Mouse (Mus musculus): Measurements from ENCODE around the gene Umps. TPM values are rescaled to one million over a fixed set of nuclear protein-coding genes. Genes with fewer than 3 reads are reported as not detected.

Umps gene
- polyA plus RNA-seq, 1 experiment = 2.4 TPM

DNA sequence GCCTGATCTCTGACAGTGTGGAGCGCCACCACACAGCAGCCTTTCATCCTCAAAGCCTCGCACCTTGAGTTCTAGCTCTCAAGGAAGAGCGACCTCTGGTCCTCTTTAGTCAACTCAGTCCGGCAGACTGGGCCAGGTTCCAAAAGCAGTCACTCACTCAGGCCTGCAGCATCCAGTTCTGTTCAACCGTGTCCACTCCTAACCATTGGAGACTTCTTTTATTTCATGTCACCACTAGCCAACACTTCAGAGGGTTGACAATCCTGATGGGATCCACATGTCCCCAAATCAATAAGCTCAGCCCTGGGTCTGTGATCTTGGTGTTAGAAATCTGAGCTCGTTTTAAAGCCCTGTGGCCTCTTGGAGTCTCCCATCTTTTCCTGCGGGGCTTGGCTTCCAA, 20.8 kb downstream of the Umps start:
- Histone ChIP-seq H3K4me1 (ENCODE audit: control insufficient read depth, insufficient read depth, insufficient read length, low read length) (no peaks in the 10 kb centered on the region), H3K36me3 (ENCODE audit: control insufficient read depth, insufficient read depth, low read length) (peaks cover 5% of the 10 kb centered on the region; the same call in 1 of the 2 replicates), H3K4me3 (ENCODE audit: low read depth, low read length) (no peak overlapping the region), H3K27me3 (ENCODE audit: control insufficient read depth, insufficient read depth, low read length) (no peaks in the 10 kb centered on the region), H3K27ac (ENCODE audit: insufficient read depth, low read depth, low read length) (no peak overlapping the region)
- no peak for TF ChIP-seq CTCF (IDR thresholded peaks at IDR 0.05; ENCODE audit: extremely low read depth, insufficient read length, insufficient replicate concordance, low read depth, low read length)
- no peak for TF ChIP-seq POLR2A (IDR thresholded peaks at IDR 0.05; ENCODE audit: low read depth, low read length)
- WGBS = 63% methylated on average over 7 of the region's 7 CpGs

DNA sequence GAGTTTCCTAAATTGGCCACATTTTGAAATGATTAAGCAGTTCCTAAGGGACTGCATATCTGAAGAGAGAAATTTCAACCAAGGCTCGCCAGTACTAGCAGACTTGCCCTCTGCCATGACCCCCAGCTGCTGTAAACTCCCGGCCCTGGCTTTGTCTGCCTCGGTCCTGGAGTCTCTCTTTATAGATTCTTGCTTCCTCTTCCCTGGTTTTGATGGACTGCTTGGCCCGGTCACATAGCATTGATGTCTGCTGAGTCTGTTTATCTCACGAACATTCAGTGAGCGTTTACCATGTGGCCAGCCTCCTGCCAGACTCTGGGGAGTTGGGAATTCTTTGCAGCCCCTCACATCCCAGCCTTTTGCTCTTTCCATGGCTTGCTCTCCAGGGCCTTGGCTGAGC, 22.1 kb downstream of the Umps start:
- TF ChIP-seq CTCF (IDR thresholded peaks at IDR 0.05; ENCODE audit: extremely low read depth, insufficient read length, insufficient replicate concordance, low read depth, low read length) = no peak
- no peak for TF ChIP-seq POLR2A (IDR thresholded peaks at IDR 0.05; ENCODE audit: low read depth, low read length)
- 71% methylated on average over 6 of the region's 6 CpGs for WGBS
- no peak overlapping the region for H3K4me3 ChIP-seq (ENCODE audit: low read depth, low read length)
- peaks cover 5% of the 10 kb centered on the region; the same call in 1 of the 2 replicates for H3K36me3 ChIP-seq (ENCODE audit: control insufficient read depth, insufficient read depth, low read length)
- no peak overlapping the region for H3K27ac ChIP-seq (ENCODE audit: insufficient read depth, low read depth, low read length)
- no peaks in the 10 kb centered on the region for H3K4me1 ChIP-seq (ENCODE audit: control insufficient read depth, insufficient read depth, insufficient read length, low read length)
- no peaks in the 10 kb centered on the region for H3K27me3 ChIP-seq (ENCODE audit: control insufficient read depth, insufficient read depth, low read length)

- TF ChIP-seq POLR2A (IDR thresholded peaks at IDR 0.05; ENCODE audit: low read depth, low read length) = no peak
- no peaks in the 10 kb centered on the region for H3K27me3 ChIP-seq (ENCODE audit: control insufficient read depth, insufficient read depth, low read length)
- no peak overlapping the region for H3K27ac ChIP-seq (ENCODE audit: insufficient read depth, low read depth, low read length)
- H3K4me1 ChIP-seq (ENCODE audit: control insufficient read depth, insufficient read depth, insufficient read length, low read length) = no peaks in the 10 kb centered on the region
- WGBS = 89% methylated on average over 4 of the region's 4 CpGs
- no peak overlapping the region for H3K4me3 ChIP-seq (ENCODE audit: low read depth, low read length)
- H3K36me3 ChIP-seq (ENCODE audit: control insufficient read depth, insufficient read depth, low read length) = peaks cover 5% of the 10 kb centered on the region; the same call in 1 of the 2 replicates
Measured at GRCm38 (mm10) chr16:33944126-33944525, 22.7 kb downstream of the Umps start.

DNA sequence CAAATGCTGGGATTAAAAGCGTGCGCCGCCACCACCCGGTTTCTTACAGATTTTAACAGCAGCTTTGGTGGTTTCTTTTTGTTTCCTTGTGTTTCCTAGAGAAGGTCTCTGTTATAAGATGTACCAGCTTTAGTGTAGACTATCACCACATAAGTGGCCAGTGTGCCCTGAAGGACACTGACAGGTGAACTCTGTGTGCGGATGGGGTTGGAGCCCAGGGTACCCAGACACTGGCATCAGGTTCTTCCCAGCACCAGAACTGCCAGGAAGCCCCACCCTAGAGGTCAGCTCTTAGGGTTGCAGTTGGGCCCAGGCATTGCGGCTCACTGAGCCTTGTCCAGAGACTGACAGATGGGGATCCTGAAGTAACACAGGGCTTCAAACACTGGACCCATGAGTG, 23.4 kb downstream of the Umps start:
- no peaks in the 10 kb centered on the region for H3K27me3 ChIP-seq (ENCODE audit: control insufficient read depth, insufficient read depth, low read length)
- no peak overlapping the region for H3K27ac ChIP-seq (ENCODE audit: insufficient read depth, low read depth, low read length)
- no peak overlapping the region for H3K4me3 ChIP-seq (ENCODE audit: low read depth, low read length)
- 0 out of 2 replicates have a peak, but pooled peaks cover 2% of the 10 kb centered on the region for H3K36me3 ChIP-seq (ENCODE audit: control insufficient read depth, insufficient read depth, low read length)
- TF ChIP-seq CTCF (IDR thresholded peaks at IDR 0.05; ENCODE audit: extremely low read depth, insufficient read length, insufficient replicate concordance, low read depth, low read length) = no peak
- no peak for TF ChIP-seq POLR2A (IDR thresholded peaks at IDR 0.05; ENCODE audit: low read depth, low read length)
- H3K4me1 ChIP-seq (ENCODE audit: control insufficient read depth, insufficient read depth, insufficient read length, low read length) = no peaks in the 10 kb centered on the region
- 96% methylated on average over 6 of the region's 6 CpGs for WGBS

DNA sequence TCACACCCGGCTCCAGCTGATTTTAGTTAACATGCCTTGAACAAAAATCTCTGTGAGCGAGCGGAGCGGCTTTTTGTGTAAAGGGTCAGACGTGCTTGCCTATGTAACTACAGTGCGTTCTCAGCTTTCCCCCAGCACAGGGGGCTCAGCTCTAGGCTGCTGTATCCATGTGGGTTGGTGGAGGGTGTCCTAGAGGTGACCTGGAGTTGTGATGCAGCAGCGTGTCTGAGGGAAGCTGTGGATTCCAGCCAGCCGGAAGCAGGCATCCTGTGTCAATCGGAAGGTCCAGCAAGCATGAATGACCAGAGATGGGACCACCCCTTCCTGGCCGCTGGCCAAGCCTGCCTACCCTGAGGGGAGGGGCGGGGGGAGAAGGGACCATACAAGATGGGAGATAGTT, 24.5 kb downstream of the Umps start:
- no peak overlapping the region for H3K4me3 ChIP-seq (ENCODE audit: low read depth, low read length)
- 77% methylated on average over 11 of the region's 11 CpGs for WGBS
- H3K4me1 ChIP-seq (ENCODE audit: control insufficient read depth, insufficient read depth, insufficient read length, low read length) = no peaks in the 10 kb centered on the region
- TF ChIP-seq POLR2A (IDR thresholded peaks at IDR 0.05; ENCODE audit: low read depth, low read length) (no peak), CTCF (IDR thresholded peaks at IDR 0.05; ENCODE audit: extremely low read depth, insufficient read length, insufficient replicate concordance, low read depth, low read length) (no peak)
- no peak overlapping the region for H3K27ac ChIP-seq (ENCODE audit: insufficient read depth, low read depth, low read length)
- no peaks in the 10 kb centered on the region for H3K27me3 ChIP-seq (ENCODE audit: control insufficient read depth, insufficient read depth, low read length)
- no peaks in the 10 kb centered on the region for H3K36me3 ChIP-seq (ENCODE audit: control insufficient read depth, insufficient read depth, low read length)

- WGBS = 63% methylated on average over 11 of the region's 11 CpGs
- no peaks in the 10 kb centered on the region for H3K4me1 ChIP-seq (ENCODE audit: control insufficient read depth, insufficient read depth, insufficient read length, low read length)
- H3K27ac ChIP-seq (ENCODE audit: insufficient read depth, low read depth, low read length) = no peak overlapping the region
Measured at GRCm38 (mm10) chr16:33941271-33941781, 25.5 kb downstream of the Umps start.

GRCm38 (mm10) chr16:33940095-33940494, 26.7 kb downstream of the Umps start:
- Histone ChIP-seq H3K4me3 (ENCODE audit: low read depth, low read length) (no peak overlapping the region), H3K4me1 (ENCODE audit: control insufficient read depth, insufficient read depth, insufficient read length, low read length) (no peaks in the 10 kb centered on the region), H3K27me3 (ENCODE audit: control insufficient read depth, insufficient read depth, low read length) (no peaks in the 10 kb centered on the region), H3K27ac (ENCODE audit: insufficient read depth, low read depth, low read length) (no peak overlapping the region), H3K36me3 (ENCODE audit: control insufficient read depth, insufficient read depth, low read length) (no peaks in the 10 kb centered on the region)
- whole genome bisulfite sequencing = 83% methylated on average over 5 of the region's 5 CpGs
- TF ChIP-seq CTCF (IDR thresholded peaks at IDR 0.05; ENCODE audit: extremely low read depth, insufficient read length, insufficient replicate concordance, low read depth, low read length) = no peak
- TF ChIP-seq POLR2A (IDR thresholded peaks at IDR 0.05; ENCODE audit: low read depth, low read length) = no peak

More at GRCm38 (mm10) chr16:33941271-33941781, 25.5 kb downstream of the Umps start:
- no peak overlapping the region for H3K4me3 ChIP-seq (ENCODE audit: low read depth, low read length)
- H3K36me3 ChIP-seq (ENCODE audit: control insufficient read depth, insufficient read depth, low read length) = no peaks in the 10 kb centered on the region
- TF ChIP-seq CTCF (IDR thresholded peaks at IDR 0.05; ENCODE audit: extremely low read depth, insufficient read length, insufficient replicate concordance, low read depth, low read length) (no peak), POLR2A (IDR thresholded peaks at IDR 0.05; ENCODE audit: low read depth, low read length) (no peak)
- no peaks in the 10 kb centered on the region for H3K27me3 ChIP-seq (ENCODE audit: control insufficient read depth, insufficient read depth, low read length)

Measured in small intestine, adult 2 months (tissue).